Mouse (Mus musculus) bone marrow macrophage, adult 2 months (primary cell): ENCODE results near the gene Saxo2.

Experiments
- CTCF ChIP-seq: IDR thresholded peaks from 2 replicates; pipeline ENCODE4 v1.5.1; 2012; ENCODE audit warnings: low read depth, mild to moderate bottlenecking, low read length, moderate library complexity
- POLR2A ChIP-seq: IDR thresholded peaks from 2 replicates; pipeline ENCODE4 v1.6.1; 2012; ENCODE audit warnings: mild to moderate bottlenecking, low read depth, low read length, borderline replicate concordance

DNA sequence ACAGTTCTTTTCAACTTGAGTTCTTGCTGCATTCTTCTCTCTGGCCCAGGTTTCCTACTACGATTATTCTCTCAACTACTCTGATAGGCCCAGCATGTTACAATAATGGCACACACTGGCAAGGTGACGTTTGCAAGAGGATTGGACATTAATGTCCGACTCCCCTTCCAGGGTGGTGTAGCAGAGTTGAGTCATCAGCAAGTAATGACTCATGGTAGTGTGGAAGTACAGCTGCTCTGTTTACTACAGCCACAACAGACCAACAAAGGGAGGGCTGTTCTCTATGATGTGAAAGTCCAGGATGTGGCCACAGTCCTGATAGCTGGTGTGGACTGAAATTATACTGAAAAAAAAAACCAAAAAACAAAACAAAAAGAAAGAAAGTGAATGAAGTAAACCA is 16.3 kb upstream of the Saxo2 start:
- TF ChIP-seq CTCF, result no peak
- TF ChIP-seq POLR2A, result no peak
